Mouse (Mus musculus) heart, embryonic 12.5 days (tissue): ENCODE results near the gene Smc6. TPM values are rescaled to one million over a fixed set of nuclear protein-coding genes. Genes with fewer than 3 reads are reported as not detected.

ENCODE experiments used
- ATAC-seq: fragments of 200-750 bp; cut with Nextera tagmentation; 2 replicates; pipeline ENCODE4 v1.8.0; 2017; ENCODE audit warnings: moderate TSS enrichment, moderate library complexity; ENCODE audit not compliant: insufficient number of reproducible peaks, low FRiP score
- H3K27ac ChIP-seq: fragments of 300-500 bp; sonication (generic); 2 replicates; pipeline ENCODE4 v1.5.1; 2016; ENCODE audit warnings: mild to moderate bottlenecking, moderate library complexity; ENCODE audit not compliant: poor library complexity, severe bottlenecking
- H3K27me3 ChIP-seq: fragments of 300-500 bp; sonication (generic); replicated peaks from 2 replicates; pipeline ENCODE4 v1.6.1; 2016; ENCODE audit warnings: mild to moderate bottlenecking, moderate library complexity
- H3K36me3 ChIP-seq: fragments of 300-500 bp; sonication (generic); 2 replicates; pipeline ENCODE4 v1.6.1; 2016; ENCODE audit warnings: mild to moderate bottlenecking, moderate library complexity
- H3K4me1 ChIP-seq: fragments of 300-500 bp; sonication (generic); replicated peaks from 2 replicates; pipeline ENCODE4 v1.6.1; 2016; ENCODE audit warnings: mild to moderate bottlenecking
- H3K4me2 ChIP-seq: fragments of 300-500 bp; sonication (generic); 2 replicates; pipeline ENCODE4 v1.6.1; 2016; ENCODE audit warnings: mild to moderate bottlenecking, moderate library complexity
- H3K4me3 ChIP-seq: fragments of 300-500 bp; sonication (generic); 2 replicates; pipeline ENCODE4 v1.5.1; 2016; ENCODE audit warnings: mild to moderate bottlenecking
- H3K9ac ChIP-seq: fragments of 300-500 bp; sonication (generic); 2 replicates; pipeline ENCODE4 v1.6.1; 2016; ENCODE audit warnings: mild to moderate bottlenecking, moderate library complexity
- H3K9me3 ChIP-seq: fragments of 300-500 bp; sonication (generic); replicated peaks from 2 replicates; pipeline ENCODE4 v1.6.1; 2016; ENCODE audit warnings: mild to moderate bottlenecking, moderate library complexity
- WGBS: fragments of 180-500 bp; shearing (Covaris S2); methylation state at CpG from one replicate; pipeline ENCODE4 v1.1.7; 2016; 5-methylcytosine and 5-hydroxymethylcytosine counted together
- polyA plus RNA-seq: library from polyadenylated mRNA; unstranded; fragments of >200 nt; fragmentation: Nextera tagmentation; extraction: Ambion mirVana; gene quantifications from 2 replicates; pipeline ENCODE4 v1.2.1, GENCODE M21; 2016

The Smc6 gene
- polyA plus RNA-seq: 124 and 125 TPM in 2 replicates

DNA sequence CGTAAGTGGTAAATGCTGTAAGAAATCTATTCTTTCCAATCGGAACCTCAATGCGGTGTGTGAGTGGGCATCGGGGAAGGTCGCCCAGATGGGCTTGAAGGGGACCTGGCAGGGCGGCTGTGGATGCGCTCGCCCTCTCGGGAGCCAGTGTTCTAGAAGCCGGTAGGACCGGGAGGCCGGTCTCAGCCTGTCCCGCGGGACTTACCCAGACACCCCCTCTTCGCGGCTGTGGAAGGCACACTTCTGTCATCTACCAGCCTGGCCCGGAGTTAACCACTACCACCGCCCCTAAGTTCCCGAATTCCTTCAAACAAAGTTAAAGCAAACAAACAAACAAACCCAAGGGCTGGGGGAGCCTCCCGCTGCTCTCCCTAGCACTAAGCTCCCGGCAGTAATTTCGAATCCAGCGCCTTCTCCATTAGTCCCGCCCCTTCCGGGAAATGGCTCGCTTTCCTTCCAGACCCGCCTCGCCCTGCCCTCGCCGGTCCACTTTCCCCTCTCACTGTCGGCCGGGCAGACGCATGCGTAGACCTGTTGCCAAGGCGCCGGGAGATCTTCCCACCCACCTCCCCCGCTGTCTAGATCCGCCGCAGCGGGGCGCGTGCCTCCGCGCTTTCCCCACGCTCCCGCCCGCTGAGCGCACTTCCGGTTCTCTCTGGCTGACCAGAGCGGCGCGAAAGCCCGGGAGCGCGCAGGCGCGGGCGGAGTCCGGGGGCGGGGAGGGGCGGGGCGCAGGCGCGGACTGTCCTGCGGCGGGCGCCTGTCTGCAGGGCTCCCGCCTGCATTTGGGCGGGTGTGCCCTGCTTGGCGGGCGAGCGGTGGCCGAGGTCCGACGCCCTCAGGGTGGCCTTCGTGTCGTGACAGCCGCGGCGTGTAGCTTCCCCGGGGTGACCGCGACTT, at the start of gene Smc6, which contains the start of gene Gen1:
TSS of gene Smc6 (plus strand) at position 505 of the 900 bp plus-strand sequence.
TSS of gene Gen1 (minus strand) at position 420 of the 900 bp plus-strand sequence.
- H3K27ac ChIP-seq: peak within 1 kb of the TSS; percentile 97
- no peaks in the 10 kb centered on the region for H3K9me3 ChIP-seq
- peak; percentile 99 for ATAC-seq
- no peaks in the 10 kb centered on the region for H3K36me3 ChIP-seq
- H3K27me3 ChIP-seq: no peaks in the 10 kb centered on the region
- WGBS: under 1% methylated on average over 83 of the region's 83 CpGs
- peak within 1 kb of the TSS; percentile 88 for H3K4me3 ChIP-seq
- peaks cover 18% of the 10 kb centered on the region for H3K4me1 ChIP-seq
- H3K9ac ChIP-seq: peak within 1 kb of the TSS; percentile 95
- H3K4me2 ChIP-seq: peak within 1 kb of the TSS; percentile 85

DNA sequence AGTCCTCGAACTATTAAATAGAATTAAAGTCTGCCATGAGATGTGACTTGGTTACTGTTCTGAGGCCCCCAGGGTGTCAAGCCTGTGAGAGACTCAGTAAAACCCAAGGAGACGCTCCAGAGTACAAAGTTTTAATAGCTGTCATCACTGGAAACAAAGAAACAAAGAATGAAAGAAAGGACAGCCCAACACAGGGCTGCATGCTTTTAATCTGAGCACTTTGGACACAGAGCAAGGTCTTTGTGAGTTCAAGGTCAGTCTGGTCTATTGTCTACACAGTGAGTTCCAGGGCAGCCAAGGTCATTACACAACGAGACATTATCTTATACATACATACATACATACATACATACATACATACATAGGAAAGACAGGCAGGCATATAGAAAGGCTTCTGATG, 49.2 kb upstream of the Smc6 start:
- 60% methylated on average over 3 of the region's 3 CpGs for WGBS

DNA sequence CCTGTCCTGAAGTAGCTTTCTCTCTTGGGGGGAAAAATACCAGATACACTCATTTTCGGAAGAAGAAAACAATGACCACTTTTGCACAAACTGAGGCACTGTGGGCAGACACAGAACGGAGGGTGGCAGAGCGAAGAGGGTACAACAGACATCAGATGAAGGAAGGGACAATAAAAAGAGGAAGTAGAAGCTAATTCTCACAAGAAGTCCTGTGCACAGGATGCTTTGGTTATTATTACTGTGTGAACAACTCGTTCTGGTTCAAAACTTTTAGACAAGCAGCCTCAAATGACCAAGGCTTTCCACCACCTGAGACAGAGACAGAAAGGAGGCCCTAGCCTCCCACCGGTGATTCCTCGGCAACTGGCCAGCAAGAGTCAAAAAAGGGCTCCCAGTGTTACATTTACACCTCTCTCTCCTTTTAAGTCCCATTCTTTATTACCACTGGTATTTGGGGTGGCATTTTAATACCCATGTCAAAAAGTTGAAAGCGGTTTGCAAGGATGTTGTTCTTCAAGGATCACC, 47.9 kb upstream of the Smc6 start:
- no peaks in the 10 kb centered on the region for H3K36me3 ChIP-seq
- H3K9ac ChIP-seq: no peak overlapping the region
- H3K27me3 ChIP-seq: no peaks in the 10 kb centered on the region
- no peak overlapping the region for H3K4me2 ChIP-seq
- 77% methylated on average over 7 of the region's 7 CpGs for WGBS
- ATAC-seq: no peak
- no peak overlapping the region for H3K4me3 ChIP-seq
- H3K4me1 ChIP-seq: peaks cover 12% of the 10 kb centered on the region; the same call in 1 of the 2 replicates
- no peak overlapping the region for H3K27ac ChIP-seq
- H3K9me3 ChIP-seq: no peaks in the 10 kb centered on the region

More for the DNA sequence above, 49.2 kb upstream of the Smc6 start:
- Histone ChIP-seq H3K27me3 (no peaks in the 10 kb centered on the region), H3K4me2 (no peak overlapping the region), H3K27ac (no peak overlapping the region), H3K4me3 (no peak overlapping the region), H3K36me3 (no peaks in the 10 kb centered on the region), H3K4me1 (0 out of 2 replicates have a peak, but pooled peaks cover 4% of the 10 kb centered on the region), H3K9me3 (no peaks in the 10 kb centered on the region), H3K9ac (no peak overlapping the region)
- no peak for ATAC-seq

GRCm38 (mm10) chr12:11221524-11222330, 44.0 kb upstream of the Smc6 start:
- H3K27me3 ChIP-seq: no peaks in the 10 kb centered on the region
- no peak overlapping the region for H3K4me3 ChIP-seq
- WGBS: 41% methylated on average over 20 of the region's 20 CpGs
- H3K4me1 ChIP-seq: peaks cover 28% of the 10 kb centered on the region
- H3K9me3 ChIP-seq: no peaks in the 10 kb centered on the region
- peak overlapping the region; percentile 9 for H3K27ac ChIP-seq
- ATAC-seq: no peak; the same call in 1 of the 2 replicates
- H3K36me3 ChIP-seq: no peaks in the 10 kb centered on the region
- peak overlapping the region; percentile 23 for H3K4me2 ChIP-seq
- H3K9ac ChIP-seq: no peak overlapping the region

DNA sequence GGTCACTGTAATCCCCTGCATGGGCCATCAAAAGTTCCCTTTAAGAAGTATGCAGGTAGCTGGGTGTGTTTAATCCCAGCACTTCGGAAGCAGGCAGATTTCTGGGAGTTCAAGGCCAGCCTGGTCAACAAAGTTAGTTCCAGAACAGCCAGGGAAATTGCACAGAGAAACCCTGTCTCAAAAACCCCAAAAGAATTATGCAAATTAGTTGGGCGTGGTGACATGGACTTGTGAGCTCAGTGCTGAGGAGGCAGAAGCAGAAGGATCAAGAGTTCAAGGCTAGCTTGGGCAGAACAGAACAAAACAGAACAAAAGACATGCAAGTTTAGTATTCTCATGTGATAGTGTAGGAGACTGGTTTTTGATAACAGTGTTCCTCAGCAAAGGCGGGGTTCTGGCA, 43.1 kb upstream of the Smc6 start:
- Histone ChIP-seq H3K4me2 (no peak overlapping the region), H3K4me1 (peaks cover 34% of the 10 kb centered on the region), H3K4me3 (no peak overlapping the region), H3K9me3 (no peaks in the 10 kb centered on the region), H3K27me3 (no peaks in the 10 kb centered on the region), H3K27ac (no peak overlapping the region), H3K36me3 (no peaks in the 10 kb centered on the region), H3K9ac (no peak overlapping the region)
- 58% methylated on average over 3 of the region's 3 CpGs for WGBS
- ATAC-seq: no peak

DNA sequence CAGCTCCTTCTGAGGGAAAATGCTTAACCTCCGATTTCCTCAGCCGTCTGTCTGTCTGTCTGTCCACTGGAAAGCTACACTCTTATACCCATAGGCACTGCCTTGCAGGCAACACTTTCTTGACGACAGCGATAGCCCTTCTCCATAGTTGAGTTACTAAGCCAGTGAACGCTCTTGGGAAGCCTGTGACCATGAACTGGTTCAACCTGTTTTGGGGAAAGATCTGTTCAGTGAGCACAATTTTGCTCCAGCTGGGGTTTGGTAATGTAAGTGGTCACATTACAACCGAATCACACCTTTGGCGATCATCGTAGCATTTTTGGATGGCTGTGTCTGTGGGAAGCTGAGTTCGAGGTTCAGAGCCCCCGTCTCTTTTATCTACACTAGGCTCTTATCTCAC, 42.6 kb upstream of the Smc6 start:
- H3K36me3 ChIP-seq: no peaks in the 10 kb centered on the region
- ATAC-seq: no peak
- peaks cover 34% of the 10 kb centered on the region for H3K4me1 ChIP-seq
- no peaks in the 10 kb centered on the region for H3K27me3 ChIP-seq
- WGBS: 62% methylated on average over 10 of the region's 10 CpGs
- H3K9me3 ChIP-seq: no peaks in the 10 kb centered on the region
- no peak overlapping the region for H3K4me2 ChIP-seq
- H3K4me3 ChIP-seq: no peak overlapping the region
- no peak overlapping the region for H3K27ac ChIP-seq
- no peak overlapping the region for H3K9ac ChIP-seq

DNA sequence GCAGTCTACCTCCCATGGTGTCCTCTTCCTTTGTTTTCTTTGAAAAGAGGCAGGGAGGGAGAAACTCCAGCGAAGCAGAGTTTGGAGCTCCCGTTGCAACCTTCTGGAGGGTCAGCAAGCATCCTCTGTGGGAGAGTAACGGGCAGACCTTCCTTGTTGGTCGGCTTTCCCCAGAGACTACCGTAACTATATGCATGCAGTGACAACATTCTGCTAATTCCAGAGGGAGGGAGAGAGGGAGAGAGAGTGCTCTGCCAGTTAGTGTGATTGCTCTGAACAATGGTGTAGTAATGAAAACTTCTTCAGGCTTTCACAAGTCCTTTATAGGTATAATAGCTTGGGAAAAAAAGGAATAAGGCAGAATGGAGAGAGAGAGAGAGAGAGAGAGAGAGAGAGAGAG, 41.0 kb upstream of the Smc6 start:
- Histone ChIP-seq H3K27ac (no peak overlapping the region), H3K4me2 (peak overlapping the region; percentile 49), H3K27me3 (no peaks in the 10 kb centered on the region), H3K9ac (no peak overlapping the region), H3K36me3 (no peaks in the 10 kb centered on the region), H3K4me1 (peaks cover 34% of the 10 kb centered on the region), H3K4me3 (no peak overlapping the region), H3K9me3 (no peaks in the 10 kb centered on the region)
- no peak for ATAC-seq
- 2% methylated on average over 5 of the region's 5 CpGs for WGBS

- Histone ChIP-seq H3K27ac (no peak overlapping the region), H3K27me3 (no peaks in the 10 kb centered on the region), H3K9ac (no peak overlapping the region), H3K4me3 (no peak overlapping the region), H3K4me1 (peaks cover 32% of the 10 kb centered on the region), H3K36me3 (no peaks in the 10 kb centered on the region), H3K9me3 (no peaks in the 10 kb centered on the region), H3K4me2 (no peak overlapping the region)
- no peak for ATAC-seq
- 70% methylated on average over 1 of the region's 1 CpGs for WGBS
Measured at GRCm38 (mm10) chr12:11226123-11226522, 39.6 kb upstream of the Smc6 start.

GRCm38 (mm10) chr12:11226529-11227268, 39.0 kb upstream of the Smc6 start:
- H3K9me3 ChIP-seq: no peaks in the 10 kb centered on the region
- no peak for ATAC-seq
- no peak overlapping the region for H3K9ac ChIP-seq
- 52% methylated on average over 5 of the region's 5 CpGs for WGBS
- no peak overlapping the region for H3K27ac ChIP-seq
- no peak overlapping the region for H3K4me2 ChIP-seq
- no peaks in the 10 kb centered on the region for H3K36me3 ChIP-seq
- no peak overlapping the region for H3K4me3 ChIP-seq
- H3K4me1 ChIP-seq: peaks cover 27% of the 10 kb centered on the region
- H3K27me3 ChIP-seq: no peaks in the 10 kb centered on the region

GRCm38 (mm10) chr12:11230267-11230666, 35.4 kb upstream of the Smc6 start:
- H3K27ac ChIP-seq: 0 out of 2 replicates have a peak overlapping the region, but pooled peaks have one; percentile 5
- H3K4me3 ChIP-seq: no peak overlapping the region
- no peak overlapping the region for H3K4me2 ChIP-seq
- H3K9ac ChIP-seq: no peak overlapping the region
- 62% methylated on average over 2 of the region's 2 CpGs for WGBS
- no peaks in the 10 kb centered on the region for H3K36me3 ChIP-seq
- no peaks in the 10 kb centered on the region for H3K9me3 ChIP-seq
- H3K4me1 ChIP-seq: peaks cover 19% of the 10 kb centered on the region
- ATAC-seq: no peak
- no peaks in the 10 kb centered on the region for H3K27me3 ChIP-seq
